Mouse (Mus musculus): ENCODE results near the gene Rbpjl. TPM values are rescaled to one million over a fixed set of nuclear protein-coding genes. Genes with fewer than 3 reads are reported as not detected.
A peak's percentile ranks its signal among the peaks of the same experiment; 100 is the strongest.

Rbpjl gene
- polyA plus RNA-seq, 1 experiment from 2014 or later: 0.21 TPM

GRCm38 (mm10) chr2:164421306-164421705, 18.4 kb downstream of the Rbpjl start:
- WGBS: 81% methylated on average over 7 of the region's 7 CpGs
- no peak for ATAC-seq (ENCODE audit: extremely low read depth, insufficient number of reproducible peaks, low FRiP score, low TSS enrichment)
- H3K27me3 ChIP-seq (replicated peaks): peaks cover 8% of the 10 kb centered on the region; the same call in 1 of the 2 replicates

DNA sequence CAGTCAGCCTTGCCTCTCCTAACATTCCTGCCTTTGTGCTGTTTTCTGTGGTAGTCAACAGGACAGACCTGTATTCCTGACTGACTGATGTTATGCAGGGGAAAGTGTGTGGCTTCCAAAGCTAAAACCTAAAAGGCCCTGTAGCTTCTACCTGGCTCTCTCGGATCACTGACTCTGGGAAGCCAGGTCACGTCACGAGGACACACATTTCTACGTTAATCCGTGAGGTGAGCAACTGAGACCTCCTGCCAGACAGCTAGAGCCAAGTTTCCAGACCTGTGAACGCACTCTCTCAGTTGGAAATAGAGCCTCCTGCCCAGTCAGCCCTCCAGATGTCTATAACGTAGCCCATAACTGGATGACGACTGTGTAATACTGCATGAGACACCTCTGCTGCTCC, 19.0 kb downstream of the Rbpjl start:
- Histone ChIP-seq H3K4me1 (peaks cover 6% of the 10 kb centered on the region; the same call in 1 of the 2 replicates), H3K27ac (replicated peaks) (0 out of 2 replicates have a peak overlapping the region, but pooled peaks have one; percentile 17), H3K36me3 (peaks cover 35% of the 10 kb centered on the region), H3K4me2 (no peak overlapping the region), H3K9me3 (no peaks in the 10 kb centered on the region), H3K27me3 (replicated peaks) (peaks cover 8% of the 10 kb centered on the region; the same call in 1 of the 2 replicates), H3K9ac (no peak overlapping the region), H3K4me3 (no peak overlapping the region)
- ATAC-seq (ENCODE audit: extremely low read depth, insufficient number of reproducible peaks, low FRiP score, low TSS enrichment): no peak
- WGBS: 84% methylated on average over 8 of the region's 8 CpGs

More at GRCm38 (mm10) chr2:164421306-164421705, 18.4 kb downstream of the Rbpjl start:
- Histone ChIP-seq H3K9me3 (no peaks in the 10 kb centered on the region), H3K9ac (no peak overlapping the region), H3K4me3 (no peak overlapping the region), H3K4me2 (no peak overlapping the region), H3K4me1 (peaks cover 6% of the 10 kb centered on the region; the same call in 1 of the 2 replicates), H3K27ac (replicated peaks) (no peak overlapping the region), H3K36me3 (peaks cover 28% of the 10 kb centered on the region)

- H3K4me3 ChIP-seq: no peak overlapping the region
- peaks cover 44% of the 10 kb centered on the region for H3K36me3 ChIP-seq
- ATAC-seq (ENCODE audit: extremely low read depth, insufficient number of reproducible peaks, low FRiP score, low TSS enrichment): no peak
- peaks cover 8% of the 10 kb centered on the region; the same call in 1 of the 2 replicates for H3K27me3 ChIP-seq (replicated peaks)
- 76% methylated on average over 15 of the region's 15 CpGs for WGBS
- H3K4me1 ChIP-seq: peaks cover 6% of the 10 kb centered on the region; the same call in 1 of the 2 replicates
- no peaks in the 10 kb centered on the region for H3K9me3 ChIP-seq
- H3K9ac ChIP-seq: no peak overlapping the region
- no peak overlapping the region for H3K27ac ChIP-seq (replicated peaks)
- no peak overlapping the region for H3K4me2 ChIP-seq
These were observed 19.9 kb downstream of the Rbpjl start for GRCm38 (mm10) chr2:164422675-164423393.

DNA sequence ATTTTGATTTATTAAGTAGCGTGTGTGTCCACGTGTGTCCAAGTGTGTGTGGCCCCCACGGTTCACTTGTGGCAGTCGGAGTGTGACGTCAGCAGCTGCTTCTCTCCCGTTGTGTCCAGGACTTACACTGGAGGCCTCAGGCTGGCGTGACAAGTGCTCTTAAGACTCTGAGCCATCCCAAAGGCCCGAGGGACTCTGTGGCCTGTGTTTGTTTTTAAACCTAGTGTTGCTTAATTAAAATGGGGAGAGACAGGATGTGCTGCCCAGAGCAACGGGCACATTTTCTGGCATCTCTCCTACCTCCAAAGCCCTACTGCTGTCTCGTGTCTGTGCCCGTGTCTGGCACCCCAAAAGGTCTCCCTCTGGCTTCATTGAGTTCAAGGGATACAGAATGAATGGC, 20.5 kb downstream of the Rbpjl start:
- H3K4me1 ChIP-seq: peaks cover 3% of the 10 kb centered on the region; the same call in 1 of the 2 replicates
- peaks cover 6% of the 10 kb centered on the region; the same call in 1 of the 2 replicates for H3K27me3 ChIP-seq (replicated peaks)
- no peak overlapping the region for H3K4me2 ChIP-seq
- peaks cover 50% of the 10 kb centered on the region for H3K36me3 ChIP-seq
- H3K4me3 ChIP-seq: no peak overlapping the region
- WGBS: 77% methylated on average over 11 of the region's 11 CpGs
- H3K9ac ChIP-seq: no peak overlapping the region
- ATAC-seq (ENCODE audit: extremely low read depth, insufficient number of reproducible peaks, low FRiP score, low TSS enrichment): no peak
- no peaks in the 10 kb centered on the region for H3K9me3 ChIP-seq
- H3K27ac ChIP-seq (replicated peaks): no peak overlapping the region

- H3K27me3 ChIP-seq (replicated peaks): 0 out of 2 replicates have a peak, but pooled peaks cover 5% of the 10 kb centered on the region
- no peak overlapping the region for H3K4me3 ChIP-seq
- 84% methylated on average over 8 of the region's 8 CpGs for WGBS
- no peak overlapping the region for H3K9ac ChIP-seq
- no peak overlapping the region for H3K4me2 ChIP-seq
- no peaks in the 10 kb centered on the region for H3K9me3 ChIP-seq
- ATAC-seq (ENCODE audit: extremely low read depth, insufficient number of reproducible peaks, low FRiP score, low TSS enrichment): no peak
- peaks cover 8% of the 10 kb centered on the region; the same call in 1 of the 2 replicates for H3K4me1 ChIP-seq
- peaks cover 59% of the 10 kb centered on the region for H3K36me3 ChIP-seq
- no peak overlapping the region for H3K27ac ChIP-seq (replicated peaks)
These were observed 21.5 kb downstream of the Rbpjl start for GRCm38 (mm10) chr2:164424406-164424805.

GRCm38 (mm10) chr2:164425401-164425800, 22.5 kb downstream of the Rbpjl start:
- H3K27me3 ChIP-seq (replicated peaks): 0 out of 2 replicates have a peak, but pooled peaks cover 5% of the 10 kb centered on the region
- 77% methylated on average over 5 of the region's 5 CpGs for WGBS
- no peak for ATAC-seq (ENCODE audit: extremely low read depth, insufficient number of reproducible peaks, low FRiP score, low TSS enrichment)
- H3K9me3 ChIP-seq: no peaks in the 10 kb centered on the region
- H3K4me1 ChIP-seq: peaks cover 11% of the 10 kb centered on the region
- H3K36me3 ChIP-seq: peaks cover 65% of the 10 kb centered on the region
- no peak overlapping the region for H3K27ac ChIP-seq (replicated peaks)
- H3K9ac ChIP-seq: no peak overlapping the region
- no peak overlapping the region for H3K4me3 ChIP-seq
- no peak overlapping the region for H3K4me2 ChIP-seq

GRCm38 (mm10) chr2:164426121-164426520, 23.2 kb downstream of the Rbpjl start:
- H3K4me2 ChIP-seq: no peak overlapping the region
- H3K27ac ChIP-seq (replicated peaks): no peak overlapping the region
- 19% methylated on average over 12 of the region's 12 CpGs for WGBS
- no peak overlapping the region for H3K9ac ChIP-seq
- no peaks in the 10 kb centered on the region for H3K9me3 ChIP-seq
- H3K27me3 ChIP-seq (replicated peaks): 0 out of 2 replicates have a peak, but pooled peaks cover 5% of the 10 kb centered on the region
- H3K4me1 ChIP-seq: peaks cover 18% of the 10 kb centered on the region
- ATAC-seq (ENCODE audit: extremely low read depth, insufficient number of reproducible peaks, low FRiP score, low TSS enrichment): no peak
- peaks cover 65% of the 10 kb centered on the region for H3K36me3 ChIP-seq
- H3K4me3 ChIP-seq: no peak overlapping the region

GRCm38 (mm10) chr2:164426952-164427351, 24.0 kb downstream of the Rbpjl start:
- H3K4me1 ChIP-seq: peaks cover 26% of the 10 kb centered on the region
- ATAC-seq (ENCODE audit: extremely low read depth, insufficient number of reproducible peaks, low FRiP score, low TSS enrichment): no peak
- H3K9ac ChIP-seq: no peak overlapping the region
- no peak overlapping the region for H3K4me2 ChIP-seq
- H3K4me3 ChIP-seq: no peak overlapping the region
- WGBS: 76% methylated on average over 5 of the region's 5 CpGs
- no peaks in the 10 kb centered on the region for H3K9me3 ChIP-seq
- no peak overlapping the region for H3K27ac ChIP-seq (replicated peaks)
- 0 out of 2 replicates have a peak, but pooled peaks cover 5% of the 10 kb centered on the region for H3K27me3 ChIP-seq (replicated peaks)
- peaks cover 65% of the 10 kb centered on the region for H3K36me3 ChIP-seq

GRCm38 (mm10) chr2:164428451-164428850, 25.5 kb downstream of the Rbpjl start:
- Histone ChIP-seq H3K27ac (replicated peaks) (no peak overlapping the region), H3K27me3 (replicated peaks) (0 out of 2 replicates have a peak, but pooled peaks cover 5% of the 10 kb centered on the region), H3K9ac (no peak overlapping the region), H3K9me3 (no peaks in the 10 kb centered on the region), H3K36me3 (peaks cover 62% of the 10 kb centered on the region), H3K4me3 (no peak overlapping the region), H3K4me1 (peaks cover 41% of the 10 kb centered on the region), H3K4me2 (no peak overlapping the region)
- no peak for ATAC-seq (ENCODE audit: extremely low read depth, insufficient number of reproducible peaks, low FRiP score, low TSS enrichment)
- 41% methylated on average over 5 of the region's 5 CpGs for WGBS

DNA sequence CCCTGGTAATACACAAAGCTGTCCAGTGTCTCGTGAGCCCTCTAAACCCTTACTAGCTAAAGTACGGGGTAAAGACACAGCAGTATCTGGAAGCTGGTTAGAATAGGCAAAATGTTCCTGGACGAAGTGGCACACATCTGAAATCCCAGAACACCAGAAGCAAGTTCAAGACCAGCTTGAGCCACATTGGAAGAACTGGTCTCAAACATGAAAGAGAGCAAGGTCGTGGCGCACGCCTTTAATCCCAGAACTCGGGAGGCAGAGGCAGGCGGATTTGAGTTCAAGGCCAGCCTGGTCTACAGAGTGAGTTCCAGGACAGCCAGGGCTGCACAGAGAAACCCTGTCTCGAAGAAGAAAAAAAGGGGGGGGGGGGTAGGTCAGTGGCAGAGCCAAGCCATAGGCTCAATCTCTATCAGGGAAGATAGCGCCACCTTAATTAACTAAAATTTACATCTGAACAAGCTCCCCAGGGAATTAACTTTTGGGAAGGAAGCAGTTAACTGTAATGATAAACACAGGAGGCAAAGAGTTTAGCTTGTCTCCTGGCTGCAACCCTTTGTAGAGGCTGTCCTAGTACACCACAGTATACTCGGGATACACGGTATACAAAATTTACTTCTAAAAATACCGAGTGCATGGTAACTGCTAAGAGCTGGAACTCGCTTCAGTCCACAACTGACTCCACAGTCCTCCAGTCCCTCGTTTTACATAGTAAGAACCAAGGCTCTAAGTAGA, 27.1 kb downstream of the Rbpjl start:
- no peak overlapping the region for H3K9ac ChIP-seq
- H3K9me3 ChIP-seq: no peaks in the 10 kb centered on the region
- peaks cover 48% of the 10 kb centered on the region for H3K36me3 ChIP-seq
- H3K4me2 ChIP-seq: peak overlapping the region; percentile 33; the same call in 1 of the 2 replicates
- H3K4me1 ChIP-seq: peaks cover 55% of the 10 kb centered on the region
- no peak for ATAC-seq (ENCODE audit: extremely low read depth, insufficient number of reproducible peaks, low FRiP score, low TSS enrichment)
- H3K27ac ChIP-seq (replicated peaks): 0 out of 2 replicates have a peak overlapping the region, but pooled peaks have one; percentile 12
- 0 out of 2 replicates have a peak, but pooled peaks cover 5% of the 10 kb centered on the region for H3K27me3 ChIP-seq (replicated peaks)
- WGBS: 47% methylated on average over 15 of the region's 15 CpGs
- no peak overlapping the region for H3K4me3 ChIP-seq

GRCm38 (mm10) chr2:164430697-164431096, 27.8 kb downstream of the Rbpjl start:
- peaks cover 42% of the 10 kb centered on the region for H3K36me3 ChIP-seq
- H3K9ac ChIP-seq: peak overlapping the region; percentile 54
- H3K27me3 ChIP-seq (replicated peaks): 0 out of 2 replicates have a peak, but pooled peaks cover 5% of the 10 kb centered on the region
- no peak for ATAC-seq (ENCODE audit: extremely low read depth, insufficient number of reproducible peaks, low FRiP score, low TSS enrichment)
- H3K4me2 ChIP-seq: peak overlapping the region; percentile 33
- H3K4me3 ChIP-seq: no peak overlapping the region
- H3K27ac ChIP-seq (replicated peaks): 0 out of 2 replicates have a peak overlapping the region, but pooled peaks have one; percentile 12
- WGBS: 12% methylated on average over 7 of the region's 7 CpGs
- no peaks in the 10 kb centered on the region for H3K9me3 ChIP-seq
- H3K4me1 ChIP-seq: peaks cover 62% of the 10 kb centered on the region
